Mouse (Mus musculus) regulatory T cell (primary cell): ENCODE results near the gene Haghl.

Experiments
- in situ Hi-C: fragments of 300-600 bp; cut with MboI, MseI; formaldehyde crosslinking; loops from one replicate; pipeline ENCODE4 v1.15.1; 2025; ENCODE audit warnings: high pct_unique_total_duplicates

Haghl gene

DNA sequence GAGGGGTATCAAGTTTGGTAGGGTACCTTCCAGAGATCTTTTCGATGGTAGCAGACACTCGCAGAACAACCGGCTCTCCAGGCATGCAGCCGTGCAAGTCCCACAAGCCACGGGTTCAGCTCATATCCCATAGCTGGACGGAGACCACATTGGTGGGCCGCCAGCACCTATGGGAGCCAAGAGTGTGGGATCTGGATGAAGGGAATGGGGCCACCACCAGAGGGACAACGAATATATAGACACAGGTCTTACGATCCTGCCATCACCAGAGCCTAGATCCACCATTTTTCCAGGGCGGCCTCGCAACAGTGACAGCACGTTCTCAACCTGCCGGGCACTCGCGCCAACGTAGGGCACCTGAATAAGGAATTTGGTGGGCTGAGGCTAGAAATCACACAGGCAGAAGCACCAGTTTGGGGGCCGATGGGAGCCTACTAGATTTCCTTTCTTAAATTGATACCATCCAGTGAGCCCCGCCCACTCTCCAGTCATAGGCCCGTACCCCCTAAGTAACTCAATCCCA, 5.9 kb upstream of the Haghl start:
- in situ Hi-C loops, result loop anchor here (10.0 kb wide), 1 partner anchor 217 kb away; the partner anchor contains the start of genes Lmf1 and Sox8

DNA sequence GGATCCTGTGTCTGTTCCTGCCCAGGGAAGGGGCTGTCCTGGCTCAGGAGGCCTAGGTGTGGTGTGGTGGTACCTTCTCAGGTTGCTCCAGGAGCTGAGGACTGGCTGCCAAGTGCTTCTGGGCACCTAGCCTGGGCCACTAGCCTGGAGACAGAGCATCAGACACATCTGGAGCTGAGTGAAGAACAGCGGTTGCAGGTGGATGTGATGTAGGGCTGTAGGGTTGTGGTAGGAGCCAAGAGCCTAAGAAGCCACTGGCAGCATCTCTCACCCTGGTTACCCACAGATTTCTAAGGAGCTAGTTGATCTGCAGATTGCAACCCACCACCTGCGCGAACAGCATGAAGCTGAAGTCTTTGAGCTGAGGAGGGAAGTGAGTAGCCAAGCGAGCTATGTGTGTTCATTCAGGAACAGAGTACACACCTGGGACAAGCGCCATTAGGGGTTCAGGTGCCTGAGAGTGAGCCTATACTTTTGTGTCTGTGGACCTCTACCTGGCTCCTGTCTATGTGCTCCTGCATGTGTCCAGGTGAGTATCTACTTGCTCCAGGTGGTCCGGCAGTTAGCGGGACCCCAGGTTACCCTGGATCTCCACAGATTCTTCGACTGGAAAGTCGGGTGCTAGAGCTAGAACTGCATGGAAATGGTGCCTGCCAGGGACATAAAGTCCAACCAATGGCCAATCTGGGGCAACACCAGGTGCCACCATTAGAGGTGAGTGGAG, 1.5 kb upstream of the Haghl start:
- in situ Hi-C loops, result no loop called here

DNA sequence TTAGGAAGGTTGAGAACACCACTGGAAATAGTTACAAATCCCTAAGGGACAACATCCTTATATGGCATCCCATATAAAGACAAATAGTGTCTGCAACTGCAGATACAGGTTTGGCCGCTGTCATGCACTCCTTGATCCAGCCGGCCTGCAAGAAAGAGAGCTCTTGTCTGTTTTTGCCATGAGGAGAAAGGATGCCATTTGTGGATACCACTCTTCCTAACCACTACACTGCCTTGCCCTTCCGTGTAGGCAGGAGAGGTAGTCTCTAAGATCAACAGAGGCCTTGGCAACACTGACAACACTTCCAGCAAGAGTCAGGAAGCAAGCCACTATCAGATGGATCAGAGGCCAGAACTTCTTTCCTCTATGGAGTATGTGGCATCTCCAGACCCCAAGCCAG, 807 bp upstream of the Haghl start, which contains the start of gene Ccdc78:
TSS of gene Ccdc78 (plus strand) at position 301 of the 400 bp plus-strand sequence.
- in situ Hi-C loops, result no loop called here

DNA sequence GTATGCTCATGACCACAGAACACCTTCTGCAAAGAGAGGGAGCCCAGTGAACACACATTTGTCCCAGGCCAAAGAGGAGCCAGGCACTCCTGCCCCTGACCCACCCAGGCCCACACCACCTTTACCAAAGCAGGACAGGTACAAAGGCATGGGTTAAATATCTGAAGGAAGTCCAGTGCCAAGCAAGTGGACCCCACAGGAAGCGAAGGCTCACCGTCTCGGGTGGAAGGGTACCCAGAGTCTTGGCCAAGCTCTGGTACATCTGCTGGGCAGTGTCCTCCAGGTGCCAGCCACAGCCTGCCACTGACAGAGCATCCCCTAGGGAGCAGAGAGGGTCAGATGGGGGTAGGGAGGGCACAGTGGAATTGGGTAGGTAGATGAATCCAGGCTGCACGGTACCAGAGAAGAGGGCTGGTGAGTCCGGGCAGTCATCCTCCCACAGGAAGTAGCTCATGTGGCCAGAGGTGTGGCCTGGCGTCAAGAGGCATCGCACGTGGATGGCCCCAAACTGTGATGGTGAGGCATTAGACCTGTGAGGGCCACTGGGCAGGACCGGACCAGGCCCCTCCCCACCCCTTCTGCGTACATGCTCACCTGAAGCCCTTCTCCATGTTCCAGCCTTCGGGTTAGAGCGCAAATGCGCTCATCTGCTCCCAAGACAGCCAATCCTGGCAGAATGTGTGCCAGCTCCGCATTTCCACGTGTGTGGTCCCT, 1.5 kb downstream of the Haghl start:
- in situ Hi-C loops, result no loop called here

DNA sequence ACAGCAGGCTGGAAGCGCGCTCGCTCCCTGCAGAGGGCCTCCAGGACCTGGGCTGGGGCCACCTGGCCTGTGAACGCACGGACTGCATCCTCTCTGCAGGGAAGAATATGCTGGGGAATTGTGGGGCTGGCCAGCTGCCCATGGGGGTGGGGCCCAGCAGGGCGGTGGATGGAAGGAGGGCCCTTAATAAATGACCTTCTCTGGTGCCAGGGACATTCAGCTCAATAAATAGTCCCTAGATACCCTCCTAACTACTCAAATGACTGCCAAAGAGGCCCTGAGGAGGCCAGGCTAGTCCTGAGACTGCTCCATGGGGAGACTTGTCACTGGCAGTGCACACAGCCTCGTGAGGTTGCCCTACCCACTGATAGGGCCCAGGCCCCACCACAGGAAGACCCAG, 2.4 kb downstream of the Haghl start:
- in situ Hi-C loops, result no loop called here

DNA sequence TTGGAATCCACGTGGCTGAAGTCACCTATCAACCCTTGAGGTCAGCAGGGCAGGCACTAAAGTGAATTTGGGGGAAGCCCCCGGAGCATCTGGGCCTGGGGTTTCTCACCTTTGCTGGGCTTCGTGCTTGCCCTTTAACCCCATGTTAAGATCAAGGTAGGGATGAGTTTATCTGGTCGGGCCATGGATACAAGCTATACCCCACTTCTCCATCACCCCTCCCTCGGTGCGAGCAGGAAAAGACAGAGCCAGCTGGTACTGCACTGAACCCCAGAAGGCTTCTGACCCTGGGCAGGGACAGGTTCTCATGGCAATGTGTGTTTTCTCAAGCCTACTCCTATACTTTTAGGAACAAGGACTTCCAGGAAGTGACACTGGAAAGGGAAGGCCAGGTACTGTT, 4.1 kb downstream of the Haghl start:
- in situ Hi-C loops, result no loop called here

DNA sequence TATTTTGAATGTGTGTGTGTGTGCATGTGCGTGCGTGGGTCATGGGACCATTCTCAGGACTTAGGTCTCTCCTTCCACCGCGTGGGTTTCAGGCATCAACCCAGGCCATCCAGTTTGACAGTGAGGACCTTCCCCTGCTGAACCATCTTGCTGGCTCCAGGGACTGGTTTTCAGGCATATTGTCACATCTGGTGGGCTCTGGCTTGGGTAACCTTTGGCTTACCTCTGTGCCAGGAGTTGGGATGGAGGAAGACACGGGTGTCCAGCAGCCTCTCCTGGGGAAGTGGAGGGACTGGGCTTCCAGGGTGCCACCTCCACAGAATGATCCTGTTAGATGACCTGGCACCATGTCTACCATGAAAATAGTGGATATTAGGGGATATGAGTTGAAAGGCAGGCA, 7.5 kb downstream of the Haghl start:
- in situ Hi-C loops, result no loop called here

DNA sequence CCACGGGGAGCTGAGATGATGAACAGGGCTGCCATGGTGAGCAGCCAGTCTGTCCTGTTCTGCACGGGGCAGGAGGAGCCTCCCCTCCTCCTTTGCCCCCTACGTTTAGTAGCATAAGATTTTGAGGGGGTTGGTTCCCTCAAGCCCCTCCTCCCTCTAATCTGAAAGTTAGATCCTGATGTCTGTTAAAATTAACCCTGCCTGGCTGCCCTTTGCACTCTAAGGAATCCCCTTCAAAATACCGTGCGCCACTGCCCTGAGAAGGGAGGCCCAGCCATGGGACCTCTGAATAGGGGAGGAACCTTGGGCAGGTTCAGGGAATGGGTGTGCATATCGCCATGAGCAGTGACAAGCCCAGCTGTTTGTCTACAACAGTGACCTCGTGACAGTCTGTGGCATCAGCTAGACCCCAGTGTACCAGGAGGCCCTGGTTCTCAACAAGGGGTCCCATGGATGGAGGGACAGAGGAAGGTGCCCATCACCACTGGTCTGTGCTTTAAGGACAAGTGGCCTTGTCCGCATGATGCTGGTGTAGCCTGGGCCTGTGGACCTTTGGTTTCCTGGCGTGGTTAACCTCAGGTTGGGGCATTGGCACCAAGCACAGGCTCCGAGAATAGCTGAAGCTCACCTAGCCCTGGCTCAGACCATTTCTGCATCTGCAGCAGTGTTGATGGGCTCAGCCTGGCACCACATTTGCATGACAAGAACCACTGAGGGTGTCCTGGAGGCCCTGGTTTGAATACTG, 10.0 kb downstream of the Haghl start:
- in situ Hi-C loops, result no loop called here

DNA sequence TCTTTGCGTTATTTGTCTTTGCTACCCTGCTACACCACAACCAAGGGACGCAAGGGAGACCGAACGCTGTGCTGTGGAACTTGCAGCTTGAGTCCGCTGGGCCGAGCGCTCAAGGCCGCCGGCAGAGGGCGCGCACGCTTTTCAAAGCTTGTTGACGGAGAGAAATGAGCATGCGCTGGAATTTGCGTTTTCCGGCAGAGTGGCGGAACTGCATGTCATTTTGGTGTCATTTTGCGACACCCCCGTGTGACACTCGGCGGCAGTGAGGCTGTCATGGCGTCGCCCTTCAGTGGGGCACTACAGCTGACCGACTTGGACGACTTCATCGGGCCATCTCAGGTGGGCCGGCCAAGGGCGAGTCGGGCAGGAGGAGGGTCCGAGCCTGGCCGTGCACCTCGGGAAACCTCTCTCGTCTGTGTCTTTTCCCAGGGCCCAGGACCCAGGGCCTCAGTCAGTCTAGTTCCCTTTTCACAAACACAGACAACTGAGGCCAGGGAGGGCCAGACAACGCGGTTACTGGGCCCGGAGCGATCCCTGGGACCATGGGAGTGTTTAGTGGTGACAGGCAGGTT, 11.8 kb downstream of the Haghl start, which contains the start of gene Narfl:
TSS of gene Narfl (plus strand) at position 228 of the 572 bp plus-strand sequence.
- in situ Hi-C loops, result no loop called here

DNA sequence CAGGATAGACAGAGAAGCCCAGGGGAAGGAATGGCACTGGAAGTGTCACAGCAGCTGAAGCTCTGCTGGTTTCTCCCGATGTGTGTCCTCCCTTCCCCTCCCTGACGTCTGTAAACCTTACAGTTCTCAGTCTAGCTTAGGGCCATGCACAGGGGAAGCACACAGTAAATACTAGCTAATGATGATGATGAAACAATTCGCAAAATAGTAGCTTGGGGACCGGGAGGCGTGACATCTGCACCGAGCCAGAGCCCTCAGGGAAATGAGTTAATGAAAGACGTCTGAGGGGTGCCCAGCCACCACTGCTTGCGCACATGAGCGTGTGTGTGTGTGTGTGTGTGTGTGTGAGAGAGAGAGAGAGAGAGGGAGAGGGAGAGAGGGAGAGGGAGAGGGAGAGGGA, 16.1 kb downstream of the Haghl start:
- in situ Hi-C loops, result loop anchor here (5.0 kb wide), 1 partner anchor 33 kb away; no protein-coding TSS in a partner anchor

DNA sequence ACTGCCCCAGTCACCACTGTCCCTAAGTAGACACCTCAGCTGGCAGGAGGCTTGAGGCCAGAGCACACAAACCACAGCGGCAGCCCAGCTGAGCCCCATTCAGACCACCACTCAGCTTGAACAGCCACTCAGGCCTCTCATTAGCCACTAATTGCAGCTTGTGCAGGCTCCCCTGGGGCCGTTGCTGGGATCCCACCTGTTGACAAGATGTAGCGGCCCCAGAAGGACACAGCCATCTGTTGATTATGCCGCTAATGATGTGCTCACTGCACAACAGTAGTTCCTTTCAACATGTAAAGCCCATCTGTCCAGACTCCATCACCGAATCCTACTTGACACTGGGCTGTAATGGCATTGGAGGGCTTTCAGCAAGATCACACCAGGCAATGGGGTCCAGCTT, 19.6 kb downstream of the Haghl start:
- in situ Hi-C loops, result loop anchor here (5.0 kb wide), 1 partner anchor 36 kb away; no protein-coding TSS in a partner anchor

DNA sequence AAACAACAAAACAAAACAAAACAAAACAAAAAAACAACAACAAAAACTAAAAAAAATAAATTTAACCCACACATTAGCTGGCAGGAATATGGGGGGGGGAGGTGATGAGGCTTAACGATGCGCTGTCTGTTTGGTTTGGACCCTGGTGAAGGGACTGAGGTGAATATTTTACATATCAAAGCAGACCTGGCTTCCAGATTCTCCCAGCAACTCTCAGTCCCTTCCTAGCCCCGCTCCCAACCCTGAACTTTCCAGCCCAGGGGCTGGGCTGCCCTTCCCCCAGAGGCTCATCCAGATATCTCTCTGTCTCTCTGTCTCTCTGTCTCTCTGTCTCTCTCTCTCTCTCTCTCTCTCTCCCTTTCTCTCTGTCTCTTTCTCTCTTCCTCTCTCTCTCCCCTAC, 22.9 kb downstream of the Haghl start:
- in situ Hi-C loops, result no loop called here

DNA sequence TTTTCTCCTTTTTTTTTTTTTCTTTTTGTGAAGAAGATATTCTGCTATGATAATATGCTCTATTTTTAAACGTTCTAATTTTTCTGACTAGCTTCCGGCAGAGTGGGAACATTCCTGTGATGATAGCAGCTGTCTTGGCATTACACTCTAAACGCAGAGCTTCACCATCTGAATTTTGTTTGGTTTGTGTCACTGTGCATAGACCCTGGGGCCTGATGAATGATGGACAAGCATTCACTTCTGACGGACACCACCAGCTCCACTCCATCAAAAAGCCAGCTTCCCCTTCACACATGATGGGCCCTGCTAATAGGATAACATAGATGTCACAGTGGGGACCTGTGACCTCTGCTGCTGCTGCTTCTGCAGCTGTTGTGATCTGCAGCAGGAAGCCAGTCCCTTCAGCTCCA, 23.9 kb downstream of the Haghl start:
- in situ Hi-C loops, result no loop called here

DNA sequence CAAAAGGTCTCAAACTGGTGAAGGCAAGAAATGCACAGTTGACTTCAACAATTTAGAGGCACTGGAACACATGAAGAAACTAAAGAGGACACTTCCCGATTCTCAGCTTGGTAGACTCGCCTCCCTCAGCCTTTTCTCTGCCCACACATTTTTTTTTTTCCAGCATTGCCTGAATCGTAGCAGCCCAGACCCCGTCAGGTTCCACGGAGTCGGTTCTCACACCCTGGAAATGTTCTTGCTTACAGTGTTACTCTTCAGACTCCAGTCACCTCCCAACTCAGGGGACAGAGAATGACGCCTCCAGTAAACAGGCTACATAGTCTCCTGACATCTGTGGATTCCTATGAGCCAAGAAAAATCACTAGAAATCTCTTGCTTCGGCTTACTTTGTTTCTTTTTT, 25.3 kb downstream of the Haghl start:
- in situ Hi-C loops, result no loop called here

DNA sequence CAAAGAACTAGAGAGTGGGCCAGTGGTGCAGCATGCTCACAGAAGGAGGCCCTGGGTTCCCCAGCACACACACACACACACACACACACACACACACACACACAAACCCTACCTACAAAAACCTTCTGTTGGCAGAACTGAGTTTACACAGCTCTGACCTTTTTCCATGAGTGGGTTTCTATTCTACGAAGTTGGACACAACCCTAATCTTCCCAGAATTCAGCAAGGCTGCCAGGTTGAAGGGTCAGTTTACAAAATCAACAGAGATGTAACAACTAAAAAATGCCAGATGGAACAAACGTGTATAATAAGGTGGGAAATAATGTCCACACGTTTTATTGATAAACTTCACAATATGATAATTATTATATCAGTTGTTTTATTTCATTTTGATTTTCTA, 27.8 kb downstream of the Haghl start:
- in situ Hi-C loops, result no loop called here

DNA sequence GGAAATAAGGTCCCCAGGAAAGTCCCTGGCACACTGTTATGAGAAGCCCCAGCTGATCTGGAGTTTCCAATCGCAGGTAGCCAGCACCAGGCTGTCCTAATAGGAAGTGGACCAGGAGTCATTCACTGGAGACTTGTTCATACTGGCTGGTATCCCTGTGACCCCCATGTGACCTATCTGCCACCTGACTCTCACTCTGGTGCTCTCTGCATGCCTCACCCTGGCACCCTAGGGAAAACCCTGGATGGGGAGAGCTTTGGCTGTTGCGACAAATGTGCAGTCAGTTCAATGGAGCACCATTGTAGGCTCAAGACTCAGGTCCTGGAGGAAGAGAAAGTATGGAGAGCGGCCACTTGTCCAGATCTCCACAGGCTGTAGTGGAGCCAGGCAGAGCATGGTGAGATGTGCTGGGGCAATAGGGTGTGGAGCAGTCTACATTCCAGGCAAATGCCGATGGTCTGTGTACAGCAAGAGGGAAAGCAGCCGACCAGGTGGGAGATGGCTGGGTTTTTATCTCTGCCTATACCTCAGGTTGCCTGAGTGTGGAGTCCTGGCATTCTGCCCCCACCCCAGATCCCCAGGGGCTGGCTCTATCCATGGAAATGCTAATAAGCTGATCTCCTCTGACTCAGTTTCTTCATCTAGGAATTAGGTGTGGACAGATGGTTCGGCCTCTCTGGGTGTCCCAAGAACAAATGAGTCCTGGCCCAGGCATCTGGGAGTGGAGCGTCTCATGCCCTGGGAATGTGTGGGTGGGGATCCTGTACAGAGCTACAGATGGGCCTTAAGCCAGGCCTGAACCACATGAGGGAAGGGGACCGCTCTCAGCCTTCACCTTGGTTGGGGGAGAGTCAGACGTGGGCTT, 28.9 kb downstream of the Haghl start:
- in situ Hi-C loops, result no loop called here

DNA sequence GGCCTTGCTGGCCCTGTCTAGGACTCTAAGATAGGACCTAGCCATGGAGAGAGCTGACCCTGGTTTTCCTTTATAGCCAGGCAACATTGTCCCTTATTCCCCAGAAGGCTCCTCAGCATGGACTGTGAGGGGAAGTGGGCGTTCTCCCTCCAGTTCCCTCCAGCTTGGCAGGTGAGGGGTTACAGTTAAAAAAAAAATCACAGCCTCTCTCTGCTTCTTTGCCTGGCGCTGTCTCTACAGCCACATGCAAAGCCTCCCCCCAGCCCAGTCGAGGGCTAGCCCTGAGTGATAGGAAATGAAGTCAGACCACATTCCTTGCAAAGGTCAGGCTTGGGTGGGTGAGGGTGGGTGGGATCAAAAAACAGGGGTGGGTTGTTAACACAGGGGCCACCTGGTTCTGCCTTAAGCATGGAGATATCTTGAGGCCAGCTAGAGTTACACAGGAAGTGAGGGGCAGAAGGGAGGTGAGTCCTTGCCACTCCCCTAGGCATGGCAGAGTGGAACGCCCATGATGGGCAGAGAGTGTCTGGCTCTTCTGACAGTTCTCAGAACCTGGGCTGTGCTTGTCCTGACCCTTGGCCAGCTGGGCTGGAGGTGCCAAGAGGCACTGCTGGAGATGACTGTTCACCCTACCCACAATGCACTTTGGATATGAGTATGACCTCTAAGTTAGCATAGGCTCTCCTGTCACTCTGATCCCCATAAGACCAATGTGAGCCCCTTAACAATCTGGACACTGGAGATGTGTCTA, 29.7 kb downstream of the Haghl start:
- in situ Hi-C loops, result no loop called here

DNA sequence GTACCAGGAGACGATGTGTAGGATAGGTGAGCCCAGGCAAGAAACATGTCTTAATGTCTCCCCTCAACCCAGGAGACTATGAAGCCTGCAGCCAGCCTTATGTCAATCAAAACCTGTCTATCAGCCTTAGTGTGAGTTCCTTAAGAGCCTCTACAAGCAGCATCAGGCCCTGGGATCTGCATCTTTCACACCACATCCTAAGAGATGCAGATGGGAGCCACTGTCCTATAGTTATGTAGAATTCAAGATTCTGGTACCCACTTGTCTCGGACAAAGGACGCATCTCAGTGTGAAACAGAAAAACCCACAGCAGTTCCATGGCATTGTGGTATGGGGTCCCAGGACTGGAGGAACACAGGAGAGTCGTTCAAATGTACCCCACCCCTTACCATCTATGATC, 30.4 kb downstream of the Haghl start:
- in situ Hi-C loops, result no loop called here

DNA sequence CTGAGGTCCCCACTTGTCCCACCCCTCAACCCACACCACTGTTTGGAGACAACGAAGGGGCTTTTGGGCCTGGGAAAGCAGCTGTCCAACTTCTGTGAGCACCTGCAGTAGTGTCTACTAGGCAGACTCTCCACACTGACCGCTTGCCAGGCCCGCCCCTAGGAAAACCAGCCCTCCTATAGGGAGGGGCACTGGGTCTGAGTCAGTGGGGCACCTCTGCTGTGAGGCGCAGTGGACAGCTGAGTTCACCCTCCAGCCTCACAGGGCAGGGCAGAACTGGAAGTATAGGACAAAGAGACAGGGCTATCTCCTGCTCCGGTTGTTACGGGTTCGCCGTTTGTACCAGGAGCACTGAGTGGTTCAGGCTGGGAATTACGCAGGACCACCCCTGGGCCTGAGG, 31.2 kb downstream of the Haghl start, which contains the start of gene Msln:
TSS of gene Msln (minus strand) at position 138 of the 400 bp plus-strand sequence.
- in situ Hi-C loops, result no loop called here

DNA sequence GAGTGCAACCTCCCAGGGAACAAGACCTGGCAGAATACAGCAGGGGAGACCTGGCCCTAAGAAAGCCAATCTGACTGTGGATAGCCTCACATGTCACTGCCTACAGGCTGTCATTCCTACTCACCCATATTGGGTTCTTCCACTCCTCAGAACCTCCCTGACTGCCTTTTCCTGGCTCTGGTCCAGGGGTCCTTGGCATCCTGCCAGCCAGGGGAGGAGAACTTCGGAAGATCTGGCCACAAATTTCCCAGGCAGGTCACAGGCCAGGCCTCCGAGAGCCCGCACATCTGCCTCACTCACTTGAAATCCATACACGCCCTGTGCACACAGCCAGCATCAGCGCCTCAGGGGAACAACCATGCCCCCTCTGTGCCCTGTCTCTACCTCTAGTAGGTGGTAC, 34.0 kb downstream of the Haghl start:
- in situ Hi-C loops, result no loop called here
